Mouse (Mus musculus) C2C12 (cell line): ENCODE data around the gene Tctn1. TPM values are rescaled to one million over a fixed set of nuclear protein-coding genes. Genes with fewer than 3 reads are reported as not detected.

ENCODE experiments used
- H3K27me3 ChIP-seq: one replicate; pipeline ENCODE4 v1.6.1; 2011; ENCODE audit not compliant: control insufficient read depth, insufficient read depth, insufficient read length
- H3K36me3 ChIP-seq: one replicate; pipeline ENCODE4 v1.6.1; 2011; ENCODE audit not compliant: control insufficient read depth, insufficient read depth
- H3K4me3 ChIP-seq: one replicate; pipeline ENCODE4 v1.5.1; 2011; ENCODE audit warnings: mild to moderate bottlenecking, control low read depth; ENCODE audit not compliant: poor library complexity, insufficient read depth, severe bottlenecking
- H3K79me2 ChIP-seq: one replicate; pipeline ENCODE4 v1.6.1; 2011; ENCODE audit not compliant: control insufficient read depth, insufficient read depth
- H3K79me3 ChIP-seq: one replicate; pipeline ENCODE4 v1.6.1; 2011; ENCODE audit warnings: low read depth, control low read depth
- H3ac ChIP-seq: one replicate; pipeline ENCODE3; 2011; ENCODE audit warnings: low read depth; ENCODE audit not compliant: control insufficient read depth, insufficient read length
- CEBPB ChIP-seq: IDR thresholded peaks from one replicate; pipeline ENCODE4 v1.6.1; 2011; ENCODE audit warnings: low read depth, mild to moderate bottlenecking, control low read depth, moderate library complexity
- CTCF ChIP-seq: IDR thresholded peaks from one replicate; pipeline ENCODE4 v1.5.1; 2011; ENCODE audit not compliant: control insufficient read depth, insufficient read depth, insufficient read length
- FOSL1 ChIP-seq: IDR thresholded peaks from one replicate; pipeline ENCODE4 v1.8.0; 2011; ENCODE audit warnings: mild to moderate bottlenecking, low read length; ENCODE audit not compliant: poor library complexity, insufficient read depth, severe bottlenecking
- MAX ChIP-seq: IDR thresholded peaks from one replicate; pipeline ENCODE4 v1.6.1; 2011; ENCODE audit warnings: mild to moderate bottlenecking, control low read depth
- MYOD1 ChIP-seq: IDR thresholded peaks from one replicate; pipeline ENCODE4 v1.6.1; 2011; ENCODE audit warnings: low read depth; ENCODE audit not compliant: control insufficient read depth, insufficient read length
- MYOG ChIP-seq: IDR thresholded peaks from one replicate; pipeline ENCODE4 v1.6.1; 2011; ENCODE audit not compliant: control insufficient read depth, insufficient read length; ENCODE audit errors: extremely low read depth
- USF1 ChIP-seq: IDR thresholded peaks from one replicate; pipeline ENCODE4 v1.6.1; 2011; ENCODE audit warnings: low read depth, mild to moderate bottlenecking, control low read depth, moderate library complexity
- polyA plus RNA-seq: library from polyadenylated mRNA; unstranded; fragments of >200 nt; fragmentation: generic; extraction: Trizol; gene quantifications from one replicate; pipeline ENCODE4 v1.2.1, GENCODE M21; 2012; ENCODE audit warnings: missing spikeins

Tctn1 gene
- polyA plus RNA-seq, 1 experiment: 2.6 TPM

DNA sequence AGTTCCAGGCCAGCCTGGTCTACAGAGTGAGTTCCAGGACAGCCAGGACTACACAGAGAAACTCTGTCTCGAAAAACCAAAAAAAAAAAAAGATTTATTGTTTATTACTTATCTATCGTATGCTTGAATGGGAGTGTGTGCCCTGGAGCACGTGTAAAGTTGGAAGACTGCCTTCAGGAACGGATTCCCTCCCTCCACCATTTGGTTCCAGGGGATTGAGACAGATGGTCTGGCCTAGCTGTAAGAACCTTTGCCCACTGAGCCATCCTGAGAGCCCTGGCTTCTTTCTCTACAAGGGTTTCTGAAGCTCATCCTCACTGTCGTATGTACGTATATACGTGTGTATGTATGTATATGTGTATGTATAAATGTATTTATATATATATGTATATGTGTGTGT, 14.7 kb upstream of the Tctn1 start:
- Histone ChIP-seq H3K27me3 (peaks cover 5% of the 10 kb centered on the region), H3ac (no peak overlapping the region), H3K4me3 (no peak overlapping the region), H3K36me3 (no peaks in the 10 kb centered on the region), H3K79me2 (no peaks in the 10 kb centered on the region), H3K79me3 (no peaks in the 10 kb centered on the region)
- no peak for TF ChIP-seq CTCF
- TF ChIP-seq MYOG: no peak
- no peak for TF ChIP-seq MYOD1
- TF ChIP-seq MAX: no peak
- TF ChIP-seq CEBPB: no peak
- TF ChIP-seq USF1: no peak
- no peak for TF ChIP-seq FOSL1

DNA sequence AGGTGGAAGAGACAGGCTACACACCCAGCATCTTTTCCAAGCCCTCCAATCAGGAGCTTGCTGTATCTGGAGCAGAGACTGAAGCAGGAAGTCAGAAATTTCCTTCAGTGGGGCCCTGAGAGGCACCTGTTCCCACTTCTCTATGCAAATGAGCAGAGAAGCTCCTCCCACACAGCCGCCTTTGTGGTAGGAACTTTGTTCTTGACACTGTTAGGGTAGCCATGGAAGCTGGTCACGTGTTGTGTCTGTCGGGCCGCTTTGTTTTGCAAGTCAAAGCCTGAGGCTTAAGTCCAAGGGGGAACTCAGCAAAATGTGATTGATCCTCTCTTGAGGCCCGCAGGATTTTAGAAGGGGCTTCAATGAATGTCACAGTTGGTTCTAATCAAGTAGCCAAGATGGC, 10.5 kb upstream of the Tctn1 start:
- Histone ChIP-seq H3K27me3 (peaks cover 5% of the 10 kb centered on the region), H3K79me2 (no peaks in the 10 kb centered on the region), H3K36me3 (no peaks in the 10 kb centered on the region), H3ac (no peak overlapping the region), H3K79me3 (no peaks in the 10 kb centered on the region), H3K4me3 (no peak overlapping the region)
- TF ChIP-seq FOSL1: no peak
- TF ChIP-seq MYOG: no peak
- TF ChIP-seq CTCF: no peak
- no peak for TF ChIP-seq CEBPB
- TF ChIP-seq USF1: peak; percentile 31

DNA sequence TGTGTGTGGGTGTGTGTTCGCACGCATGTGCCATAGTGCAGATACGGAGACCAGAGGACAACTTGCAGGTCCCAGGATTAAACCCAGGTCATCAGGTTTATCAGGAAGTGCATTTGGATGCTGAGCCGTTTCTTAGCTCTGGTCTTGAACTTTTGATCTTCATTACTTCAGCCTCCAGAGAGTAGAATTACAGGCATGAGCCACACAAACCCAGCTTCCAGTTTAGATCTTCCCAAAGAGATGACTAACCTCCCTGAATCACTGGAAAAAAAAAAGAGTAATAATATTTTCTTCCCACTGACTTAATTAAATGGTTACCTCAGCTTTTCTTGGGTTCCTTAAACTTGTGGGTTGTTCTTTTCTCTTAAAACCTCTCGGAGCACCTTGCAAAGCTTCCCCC, 8.6 kb upstream of the Tctn1 start:
- Histone ChIP-seq H3K4me3 (no peak overlapping the region), H3K27me3 (peaks cover 5% of the 10 kb centered on the region), H3K79me3 (no peaks in the 10 kb centered on the region), H3K36me3 (no peaks in the 10 kb centered on the region), H3ac (no peak overlapping the region), H3K79me2 (no peaks in the 10 kb centered on the region)
- TF ChIP-seq CEBPB: no peak
- TF ChIP-seq CTCF: no peak
- TF ChIP-seq FOSL1: no peak
- TF ChIP-seq MYOG: no peak
- TF ChIP-seq MYOD1: no peak
- TF ChIP-seq MAX: no peak
- TF ChIP-seq USF1: no peak

DNA sequence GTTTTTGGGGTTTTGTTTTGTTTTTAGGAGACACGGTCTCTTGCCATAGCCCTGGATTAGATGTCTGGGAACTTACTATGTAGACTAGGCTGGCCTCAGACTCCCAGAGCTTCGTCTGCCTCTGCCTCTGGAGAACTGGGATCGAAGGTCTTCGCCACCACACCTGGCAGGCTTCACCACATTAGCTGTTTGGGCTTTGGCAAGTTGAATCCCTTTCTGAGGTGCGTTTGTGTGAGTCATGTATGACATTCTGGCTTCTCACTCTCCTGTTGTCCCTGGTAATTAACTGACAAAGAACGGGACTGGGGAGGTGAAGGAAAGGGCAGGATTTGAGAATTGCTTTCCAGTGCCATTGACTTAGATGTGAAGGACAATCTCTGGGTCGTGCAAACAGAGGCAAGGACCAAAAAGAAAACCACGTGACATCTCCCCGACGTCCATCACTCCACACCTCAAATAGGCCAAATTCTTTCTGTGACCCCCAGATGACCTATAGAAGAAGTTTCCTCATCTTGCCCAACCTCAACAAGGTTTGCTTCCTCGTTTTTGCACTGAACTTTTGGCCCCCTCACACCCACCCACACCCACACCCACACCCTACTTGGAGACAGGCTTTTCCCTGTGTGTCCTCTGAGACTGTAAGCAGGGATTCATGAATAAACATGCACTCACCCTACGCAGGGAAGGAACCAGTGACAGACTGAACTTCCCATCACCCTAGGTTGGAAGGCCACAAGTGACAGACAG, 4.8 kb upstream of the Tctn1 start:
- no peaks in the 10 kb centered on the region for H3K79me2 ChIP-seq
- H3ac ChIP-seq: no peak overlapping the region
- no peak for TF ChIP-seq MYOD1
- TF ChIP-seq CTCF: no peak
- TF ChIP-seq CEBPB: no peak
- TF ChIP-seq MAX: no peak
- TF ChIP-seq FOSL1: no peak
- no peak for TF ChIP-seq USF1
- TF ChIP-seq MYOG: no peak
- H3K79me3 ChIP-seq: no peaks in the 10 kb centered on the region
- H3K27me3 ChIP-seq: no peaks in the 10 kb centered on the region
- H3K4me3 ChIP-seq: no peak overlapping the region
- no peaks in the 10 kb centered on the region for H3K36me3 ChIP-seq

- H3K4me3 ChIP-seq: no peak overlapping the region
- no peaks in the 10 kb centered on the region for H3K79me3 ChIP-seq
- no peak overlapping the region for H3ac ChIP-seq
- H3K79me2 ChIP-seq: peaks cover 5% of the 10 kb centered on the region
- TF ChIP-seq MYOD1 (no peak), CEBPB (no peak), CTCF (no peak), MAX (no peak), FOSL1 (no peak), MYOG (no peak)
- H3K27me3 ChIP-seq: no peaks in the 10 kb centered on the region
- no peaks in the 10 kb centered on the region for H3K36me3 ChIP-seq
Measured at GRCm38 (mm10) chr5:122267899-122268298, 3.6 kb upstream of the Tctn1 start.

DNA sequence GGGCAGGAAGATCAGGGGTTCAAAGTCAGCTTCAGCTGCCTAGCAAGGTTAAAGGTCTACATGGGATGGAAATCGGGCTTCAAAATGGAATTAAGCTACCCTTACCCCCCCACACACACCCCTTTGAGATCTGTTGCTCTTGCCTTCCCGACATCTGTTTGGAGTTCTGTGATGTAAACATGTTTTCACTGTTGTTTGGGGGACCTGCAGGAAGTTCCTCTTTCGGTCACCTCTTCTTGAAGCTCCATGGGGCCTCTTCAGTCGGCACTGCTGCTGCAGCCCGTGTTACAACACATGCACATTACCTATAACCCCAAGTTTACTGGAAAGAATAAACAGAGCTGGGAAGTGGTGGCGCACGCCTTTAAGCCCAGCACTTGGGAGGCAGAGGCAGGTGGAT, 2.9 kb upstream of the Tctn1 start:
- peaks cover 5% of the 10 kb centered on the region for H3K79me2 ChIP-seq

More for the DNA sequence above, 2.9 kb upstream of the Tctn1 start:
- Histone ChIP-seq H3K27me3 (no peaks in the 10 kb centered on the region), H3K79me3 (no peaks in the 10 kb centered on the region), H3ac (no peak overlapping the region), H3K4me3 (no peak overlapping the region), H3K36me3 (no peaks in the 10 kb centered on the region)
- no peak for TF ChIP-seq CTCF
- TF ChIP-seq USF1: no peak
- no peak for TF ChIP-seq CEBPB
- TF ChIP-seq MYOG: no peak
- no peak for TF ChIP-seq MAX
- no peak for TF ChIP-seq MYOD1
- no peak for TF ChIP-seq FOSL1
